Mouse (Mus musculus) lung, postnatal 0 days (tissue): ENCODE results near the gene Slc1a2.

ENCODE experiments used
- CTCF ChIP-seq: IDR thresholded peaks from 2 replicates; pipeline ENCODE4 v1.5.1; 2016; ENCODE audit warnings: antibody characterized with exemption, mild to moderate bottlenecking
- EP300 ChIP-seq: IDR thresholded peaks from 2 replicates; pipeline ENCODE4 v1.6.1; 2016; ENCODE audit warnings: antibody characterized with exemption, mild to moderate bottlenecking, control low read depth

- TF ChIP-seq CTCF (no peak), EP300 (no peak)
These were observed 35.1 kb downstream of the Slc1a2 start for GRCm38 (mm10) chr2:102693556-102693955.
